Mouse (Mus musculus): Measurements from ENCODE around the gene Cdh13.

DNA sequence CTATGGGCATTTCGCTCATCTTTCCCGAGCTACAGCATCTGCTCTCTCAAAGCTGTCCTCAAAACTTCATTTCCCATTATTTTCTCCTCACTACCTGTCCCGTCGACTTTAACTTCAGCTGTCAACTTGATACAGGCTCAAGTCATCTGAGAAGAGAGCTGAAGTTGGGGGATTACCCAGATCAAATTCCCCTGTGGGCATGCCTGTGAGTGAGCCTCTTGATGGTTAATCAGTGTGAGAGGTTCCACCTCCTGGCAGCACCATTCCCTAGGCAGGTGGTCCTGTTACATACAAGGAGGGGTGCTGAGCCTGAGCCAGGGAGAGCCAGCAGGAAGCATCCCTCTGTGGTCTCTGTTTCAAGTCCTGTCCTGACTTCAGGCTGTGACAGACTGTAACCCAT, 519.6 kb downstream of the Cdh13 start:
- TF ChIP-seq GATA1 (IDR thresholded peaks at IDR 0.05; ENCODE audit: borderline replicate concordance, low read length) (no peak), FLI1 (IDR thresholded peaks at IDR 0.05; ENCODE audit: low read length) (no peak)

Measured in megakaryocyte, embryonic 14.5 days (primary cell).